Mouse (Mus musculus) thymus, postnatal 25 days (tissue): ENCODE data around the gene Ndufa4.
A peak's percentile ranks its signal among the peaks of the same experiment; 100 is the strongest.
"Not testable (repeated sequence)": the region's sequence is repeated elsewhere in the genome, so short reads cannot be mapped to it uniquely, and the experiment has no call there.

ENCODE experiments used
- DNase-seq: peaks from one replicate; pipeline ENCODE4 v3.0.0; 2022

The Ndufa4 gene

DNA sequence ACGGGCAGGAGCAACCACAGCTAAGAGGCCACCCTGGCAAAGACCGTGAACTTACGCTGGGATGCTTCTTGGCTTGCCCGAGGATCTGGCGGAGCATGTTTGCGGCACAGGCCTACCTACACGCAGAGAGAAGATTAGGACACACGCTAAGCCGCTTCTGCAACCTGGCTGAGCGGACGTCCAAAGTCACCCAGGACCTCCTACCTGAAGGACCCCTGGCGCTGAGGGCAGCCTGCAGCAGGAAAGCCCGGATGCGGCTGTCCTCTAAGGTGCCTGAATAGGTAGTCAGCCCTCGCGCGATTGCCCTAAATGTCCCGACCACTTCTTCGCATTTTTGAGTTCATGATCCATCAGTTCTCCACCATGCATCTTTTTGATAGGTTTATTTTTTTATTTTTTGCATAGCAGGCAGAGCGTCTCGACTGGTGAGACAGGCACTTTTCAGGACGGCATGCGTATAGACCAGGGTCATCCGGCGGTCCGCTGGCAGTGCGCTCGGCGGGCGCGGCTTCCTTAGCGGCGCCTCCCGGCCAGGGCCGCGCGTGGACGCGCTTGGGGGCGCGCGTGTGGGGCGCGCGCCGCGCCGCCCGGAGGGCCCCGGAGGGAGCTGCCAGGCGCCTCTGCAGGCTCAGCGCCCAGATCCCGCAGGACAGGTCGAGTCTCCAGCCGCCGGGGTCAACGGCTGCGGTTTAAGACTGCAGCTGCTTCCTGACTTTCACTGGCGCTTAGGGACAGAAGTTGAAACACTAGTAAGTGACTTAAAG is at the start of gene Ndufa4, which contains the start of gene Phf14:
Gene Ndufa4 (minus strand): TSS at position 229 of the 764 bp plus-strand sequence.
Gene Phf14 (plus strand): TSS at position 541 of the 764 bp plus-strand sequence.
- peak; percentile 87 for DNase-seq

DNA sequence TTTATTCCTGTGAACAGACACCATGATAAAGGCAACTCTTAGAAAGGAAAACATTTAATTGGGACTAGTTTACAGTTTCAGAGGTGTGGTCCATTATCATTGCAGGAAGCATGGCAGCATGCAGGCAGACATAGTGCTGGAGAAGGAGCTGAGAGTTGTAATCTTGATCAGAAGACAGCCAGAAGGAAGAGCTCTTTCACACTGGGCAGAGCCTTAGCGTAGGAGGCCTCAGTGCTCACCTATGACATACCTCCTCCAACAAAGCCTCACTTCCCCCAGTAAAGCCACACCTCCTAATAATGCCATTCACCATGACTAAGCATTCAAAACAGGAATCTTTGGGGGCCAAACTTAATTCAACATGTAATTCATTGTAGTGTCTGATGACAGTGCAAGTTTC is 40.8 kb upstream of the Ndufa4 start:
- no peak for DNase-seq

DNA sequence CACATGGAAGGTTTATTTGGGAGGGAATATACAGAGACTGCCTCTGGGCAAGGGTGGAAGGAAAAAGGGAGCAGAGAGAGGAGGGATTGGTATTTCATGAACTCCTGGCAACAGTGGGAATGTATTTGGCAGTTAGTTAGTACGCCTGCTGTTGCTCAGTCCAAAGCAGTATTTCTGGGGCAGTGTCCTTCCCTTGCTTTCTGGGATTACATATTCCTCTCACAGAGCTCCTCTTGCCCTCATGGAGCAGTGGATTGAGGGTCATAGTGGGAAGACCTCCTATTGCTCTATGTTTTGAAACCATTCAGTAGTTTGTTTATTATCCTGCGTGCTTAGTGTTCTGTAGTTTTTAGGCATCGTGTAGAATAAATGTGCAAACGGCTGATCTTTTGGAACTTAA is 34.8 kb upstream of the Ndufa4 start:
- no peak for DNase-seq

DNA sequence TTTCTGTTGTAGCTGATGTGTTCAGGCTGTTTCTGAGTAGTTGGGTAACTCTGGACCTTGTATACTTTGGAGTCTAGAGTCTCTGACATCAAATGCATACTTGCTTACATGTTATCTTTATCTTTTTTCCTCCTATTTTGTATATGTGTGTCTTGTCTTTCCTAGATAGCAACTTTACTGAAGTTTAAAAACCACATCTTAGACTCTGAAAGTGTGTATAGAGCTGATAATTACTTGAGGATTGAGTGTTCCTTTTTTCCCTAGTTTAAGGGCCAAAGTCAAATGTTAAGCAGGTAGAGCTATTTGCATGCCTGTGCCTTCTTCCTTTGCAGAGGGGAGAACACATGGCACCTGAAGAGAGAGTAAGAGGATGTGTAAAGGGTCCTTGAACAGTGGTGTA is 33.6 kb upstream of the Ndufa4 start:
- no peak for DNase-seq

DNA sequence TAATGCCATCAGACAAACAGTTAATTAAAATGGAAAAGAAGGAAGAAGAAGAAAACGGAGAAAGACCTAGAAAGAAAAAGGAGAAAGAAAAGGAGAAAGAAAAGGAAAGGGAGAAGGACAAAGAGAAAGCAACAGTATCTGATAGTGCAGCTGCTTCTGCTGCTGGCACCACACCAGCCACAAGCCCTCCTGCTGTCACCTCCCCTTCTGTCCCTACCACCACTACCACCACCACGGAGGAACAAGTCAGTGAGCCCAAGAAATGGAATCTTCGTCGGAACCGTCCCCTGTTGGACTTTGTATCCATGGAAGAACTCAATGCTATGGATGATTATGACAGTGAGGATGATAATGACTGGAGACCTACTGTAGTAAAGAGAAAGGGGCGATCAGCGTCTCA is 26.1 kb upstream of the Ndufa4 start:
- DNase-seq = no peak

DNA sequence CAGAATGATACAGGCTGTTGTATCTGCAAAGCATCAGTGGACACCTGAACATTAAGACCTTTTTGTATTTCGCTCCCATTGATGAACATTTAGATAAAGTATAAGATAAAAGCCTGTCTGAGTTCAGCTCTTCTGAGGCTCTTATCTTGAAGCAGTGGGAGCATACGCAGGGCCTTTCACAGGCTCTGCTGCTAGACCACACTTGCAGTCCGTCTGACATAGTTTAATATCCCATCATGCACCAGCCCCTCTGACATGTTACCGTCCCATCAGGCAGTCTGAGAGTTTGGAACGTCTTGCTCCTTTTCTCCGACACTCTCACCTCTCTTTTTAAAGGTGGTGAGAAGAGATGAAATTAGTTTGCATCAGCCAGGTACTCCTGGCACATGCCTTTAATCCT is 20.2 kb upstream of the Ndufa4 start:
- no peak for DNase-seq

DNA sequence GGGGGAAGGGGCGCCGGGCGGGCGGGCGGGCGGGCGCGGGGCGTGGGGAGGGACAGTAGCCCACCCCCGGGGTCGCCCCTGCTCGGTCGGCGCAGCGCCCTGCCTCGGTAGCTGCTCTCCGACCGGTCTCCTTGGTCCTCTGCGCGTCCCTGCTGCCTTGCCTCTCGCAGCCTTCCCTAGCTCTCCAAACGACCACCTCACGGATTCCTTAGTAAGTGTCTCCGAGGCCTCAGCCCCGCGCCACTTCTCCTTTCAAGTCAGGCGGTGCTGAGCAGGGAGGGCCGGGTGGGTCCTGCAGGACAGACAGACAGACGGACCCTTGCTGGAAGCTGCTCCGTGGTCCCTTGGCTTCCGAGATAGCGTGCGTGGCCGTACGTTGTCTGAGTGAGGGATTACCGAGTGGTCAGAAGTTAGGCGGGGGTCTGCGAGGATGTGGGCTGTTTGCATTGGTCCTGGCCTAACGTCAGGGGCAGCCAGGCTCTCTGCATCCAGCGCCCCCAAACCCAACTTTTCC is 18.8 kb upstream of the Ndufa4 start:
- peak; percentile 55 for DNase-seq

DNA sequence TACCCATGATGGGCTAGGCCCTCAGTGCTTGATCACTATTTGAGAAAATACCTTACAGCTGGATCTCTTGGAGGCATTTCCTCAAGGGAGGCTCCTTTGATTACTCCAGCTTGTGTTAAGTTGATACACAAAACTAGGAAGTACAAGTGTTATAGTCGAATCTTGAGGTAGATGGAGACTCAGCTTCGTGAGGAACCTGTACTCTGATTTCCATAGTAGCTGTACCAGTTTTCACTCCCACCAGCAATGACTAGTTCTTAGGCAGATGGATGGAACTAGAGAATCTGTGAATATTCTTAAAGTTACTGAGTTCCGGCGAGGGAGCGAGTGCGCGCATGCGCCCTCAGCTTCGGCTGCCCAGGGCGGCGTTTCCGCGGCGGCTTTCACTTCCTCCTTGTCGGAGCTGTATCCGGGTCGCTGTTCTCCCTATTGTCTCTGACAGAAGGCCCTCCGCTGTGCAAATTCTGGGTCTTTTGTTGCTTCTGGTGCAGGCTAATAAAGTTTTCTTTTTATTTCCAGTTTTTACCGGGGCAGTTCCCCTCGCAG is 18.3 kb upstream of the Ndufa4 start:
- peak; percentile 86 for DNase-seq

DNA sequence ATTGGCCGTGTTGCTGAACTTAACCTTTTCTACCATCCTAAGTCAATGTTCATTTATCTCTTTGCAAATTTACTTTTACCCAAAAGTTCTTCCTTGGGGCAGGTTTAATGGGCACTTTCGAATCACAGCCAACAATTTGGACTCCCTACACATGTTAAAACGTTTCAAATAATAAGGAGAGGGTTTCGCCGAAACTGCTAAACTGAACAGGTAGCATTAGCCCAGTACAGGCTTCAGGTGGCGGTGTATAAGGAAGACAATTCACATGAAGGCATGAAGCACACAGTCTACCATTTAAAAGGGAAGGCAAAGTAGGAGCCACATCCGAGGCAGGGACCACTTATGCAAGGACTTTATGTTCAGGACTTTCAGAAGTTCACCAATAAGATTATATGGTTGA is 873 bp upstream of the Ndufa4 start:
- DNase-seq = peak; percentile 11

DNA sequence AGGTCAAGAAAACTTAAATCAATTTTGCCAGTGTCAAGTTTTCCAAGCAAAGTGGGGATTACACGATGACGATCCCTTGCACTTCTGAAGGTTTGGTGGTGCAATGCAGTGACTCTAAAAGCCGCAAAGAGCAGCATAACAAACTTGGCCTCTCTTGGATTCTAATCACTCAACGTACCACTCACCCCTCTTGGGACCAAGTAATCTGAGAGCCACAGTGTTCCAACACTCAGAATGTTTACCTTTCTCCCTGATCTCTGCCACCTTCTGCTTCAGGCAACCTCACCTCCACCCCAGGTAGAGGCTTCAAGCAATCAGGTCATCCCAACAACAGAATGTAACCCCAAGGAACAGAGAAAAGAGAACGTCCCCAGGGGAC is 418 bp downstream of the Ndufa4 start:
- no peak for DNase-seq

DNA sequence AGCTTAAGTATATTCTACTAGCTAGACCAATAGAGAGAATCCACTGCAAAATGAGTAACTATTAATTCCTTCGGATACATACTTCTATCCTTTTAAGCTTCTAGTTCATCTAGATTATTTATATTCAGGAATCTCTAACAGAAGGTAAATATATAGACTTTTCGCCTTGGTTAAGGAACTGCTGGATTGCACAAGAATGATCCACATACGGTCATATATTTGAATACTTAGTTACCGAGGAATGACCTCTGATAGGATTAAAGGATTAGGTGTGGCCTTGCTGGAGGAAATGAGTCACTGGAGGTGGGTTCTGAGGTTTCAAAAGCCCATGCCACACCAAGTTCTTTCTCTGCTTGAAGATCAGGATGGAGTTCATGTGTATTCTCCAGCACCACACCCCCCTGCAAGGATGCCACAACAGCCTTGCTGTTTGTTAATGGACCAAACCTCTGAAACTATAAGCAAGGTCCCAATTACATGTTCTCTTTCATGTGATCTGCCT is 6.4 kb downstream of the Ndufa4 start:
- DNase-seq = no peak

DNA sequence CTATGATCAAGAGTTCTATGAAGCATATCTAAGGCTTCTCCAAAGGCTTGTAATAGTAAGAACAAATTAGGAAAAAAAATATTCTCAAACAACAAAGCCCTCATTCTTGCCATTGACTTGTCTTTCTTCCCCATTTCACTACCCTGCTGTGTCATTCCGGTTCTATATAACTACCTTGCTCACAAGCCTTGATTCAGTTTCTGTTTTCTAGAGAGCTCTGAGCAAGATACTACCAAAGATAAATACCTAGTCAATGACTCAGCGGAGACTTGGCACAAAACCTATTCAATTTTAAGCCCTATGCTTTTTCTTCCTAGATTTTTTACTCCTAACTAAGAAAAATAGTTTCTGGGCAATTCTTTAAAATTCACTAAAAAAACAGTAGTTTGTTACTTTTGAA is 31.9 kb downstream of the Ndufa4 start:
- not testable (repeated sequence) for DNase-seq
